Mouse (Mus musculus) CH12.LX (cell line): Measurements from ENCODE around the gene Ubald2. TPM values are rescaled to one million over a fixed set of nuclear protein-coding genes. Genes with fewer than 3 reads are reported as not detected.

Experiments used
- DNase-seq: peaks from one replicate; pipeline ENCODE4 v3.0.0-alpha.2; 2013; ENCODE audit errors: extremely low read depth
- H3K27ac ChIP-seq: 2 replicates; pipeline ENCODE4 v1.5.1; 2012; ENCODE audit warnings: low read depth, mild to moderate bottlenecking, control low read depth, moderate library complexity; ENCODE audit not compliant: insufficient read depth
- H3K27me3 ChIP-seq: replicated peaks from 2 replicates; pipeline ENCODE3; 2012; ENCODE audit warnings: inconsistent platforms
- H3K36me3 ChIP-seq, 2 experiments: replicated peaks in 1 of 2; 2 replicates each; pipeline versions ENCODE3 to v1.6.1; 2012; ENCODE audit warnings: inconsistent platforms in 1 of 2, low read length in 1 of 2, mild to moderate bottlenecking in 1 of 2, mixed read lengths in 1 of 2, moderate library complexity in 1 of 2; ENCODE audit not compliant: control insufficient read depth in 1 of 2, insufficient read depth in 1 of 2
- H3K4me1 ChIP-seq, 2 experiments: 2 replicates each; pipeline ENCODE4 v1.6.1; 2012; ENCODE audit warnings: inconsistent platforms in 1 of 2, moderate library complexity in 1 of 2; ENCODE audit not compliant: insufficient read depth in 2 of 2, control insufficient read depth in 1 of 2
- H3K4me2 ChIP-seq: 2 replicates; pipeline ENCODE4 v1.6.1; 2012; ENCODE audit warnings: low read depth, mild to moderate bottlenecking, control low read depth; ENCODE audit not compliant: poor library complexity, insufficient read depth, severe bottlenecking
- H3K4me3 ChIP-seq, 3 experiments: fragments of 150-350 bp in 1 of 3; sonication (generic) in 1 of 3; replicated peaks in 1 of 3; 2 replicates each; pipeline versions ENCODE3 to v1.5.1; 2011 to 2012; ENCODE audit warnings: low read depth in 2 of 3, low read length in 2 of 3, mild to moderate bottlenecking in 2 of 3, moderate library complexity in 2 of 3, control low read depth in 1 of 3, improper control_type of control experiment in 1 of 3, inconsistent platforms in 1 of 3, mixed read lengths in 1 of 3; ENCODE audit not compliant: poor library complexity in 1 of 3
- H3K79me2 ChIP-seq: replicated peaks from 2 replicates; pipeline ENCODE4 v1.6.1; 2012; ENCODE audit warnings: mild to moderate bottlenecking, moderate library complexity; ENCODE audit not compliant: control insufficient read depth, poor library complexity, insufficient read depth, severe bottlenecking; ENCODE audit errors: extremely low read depth
- H3K9ac ChIP-seq: 2 replicates; pipeline ENCODE4 v1.6.1; 2012; ENCODE audit warnings: low read depth, mild to moderate bottlenecking, control low read depth, moderate library complexity; ENCODE audit not compliant: insufficient read depth
- H3K9me3 ChIP-seq: replicated peaks from 2 replicates; pipeline ENCODE3; 2012; ENCODE audit warnings: low read length, inconsistent platforms, mixed read lengths
- BHLHE40 ChIP-seq: IDR thresholded peaks from 2 replicates; pipeline ENCODE4 v1.6.1; 2011; ENCODE audit warnings: mild to moderate bottlenecking, low read depth, low read length, improper control_type of control experiment
- E2F4 ChIP-seq: IDR thresholded peaks from 2 replicates; pipeline ENCODE4 v1.6.1; 2011; ENCODE audit warnings: low read depth, low read length, improper control_type of control experiment; ENCODE audit not compliant: insufficient replicate concordance
- ELF1 ChIP-seq: IDR thresholded peaks from 2 replicates; pipeline ENCODE4 v1.6.1; 2014; ENCODE audit warnings: low read depth, mild to moderate bottlenecking, inconsistent platforms, low read length, improper control_type of control experiment
- ETS1 ChIP-seq: conservative IDR thresholded peaks from 2 replicates; pipeline ENCODE4 v1.6.1; 2012; ENCODE audit warnings: low read depth, mild to moderate bottlenecking, inconsistent platforms, low read length, improper control_type of control experiment, moderate library complexity
- IRF4 ChIP-seq: IDR thresholded peaks from 2 replicates; pipeline ENCODE4 v1.6.1; 2014; ENCODE audit warnings: low read depth, mild to moderate bottlenecking, inconsistent platforms, low read length, improper control_type of control experiment
- MAFK ChIP-seq: IDR thresholded peaks from 2 replicates; pipeline ENCODE4 v1.6.1; 2011; ENCODE audit warnings: low read length, improper control_type of control experiment; ENCODE audit not compliant: insufficient replicate concordance
- MAX ChIP-seq: IDR thresholded peaks from 2 replicates; pipeline ENCODE4 v1.6.1; 2011; ENCODE audit warnings: low read length, improper control_type of control experiment
- MXI1 ChIP-seq: IDR thresholded peaks from 2 replicates; pipeline ENCODE4 v1.6.1; 2011; ENCODE audit warnings: mild to moderate bottlenecking, low read depth, low read length, improper control_type of control experiment
- MYC ChIP-seq: IDR thresholded peaks from 2 replicates; pipeline ENCODE4 v1.6.1; 2011; ENCODE audit warnings: low read depth, mild to moderate bottlenecking, improper control_type of control experiment, low read length
- NELFE ChIP-seq: IDR thresholded peaks from 2 replicates; pipeline ENCODE4 v1.6.1; 2011; ENCODE audit warnings: low read depth, low read length, improper control_type of control experiment
- NRF1 ChIP-seq: IDR thresholded peaks from 2 replicates; pipeline ENCODE4 v1.6.1; 2014; ENCODE audit warnings: low read depth, mild to moderate bottlenecking, inconsistent platforms, low read length, improper control_type of control experiment, moderate library complexity
- POLR2AphosphoS2 ChIP-seq: IDR thresholded peaks from 2 replicates; pipeline ENCODE4 v1.6.1; 2011; ENCODE audit warnings: low read depth, low read length, improper control_type of control experiment
- RCOR1 ChIP-seq: conservative IDR thresholded peaks from 2 replicates; pipeline ENCODE4 v1.6.1; 2012; ENCODE audit warnings: low read depth, mild to moderate bottlenecking, inconsistent platforms, low read length, improper control_type of control experiment
- SMC3 ChIP-seq: IDR thresholded peaks from 2 replicates; pipeline ENCODE4 v1.6.1; 2011; ENCODE audit warnings: low read depth, low read length, improper control_type of control experiment
- USF1 ChIP-seq: IDR thresholded peaks from 2 replicates; pipeline ENCODE4 v1.6.1; 2014; ENCODE audit warnings: low read depth, mild to moderate bottlenecking, inconsistent platforms, low read length, improper control_type of control experiment
- USF2 ChIP-seq: conservative IDR thresholded peaks from 2 replicates; pipeline ENCODE4 v1.6.1; 2011; ENCODE audit warnings: low read depth, low read length, improper control_type of control experiment
- ZKSCAN1 ChIP-seq: IDR thresholded peaks from 2 replicates; pipeline ENCODE4 v1.6.1; 2012; ENCODE audit warnings: low read depth, inconsistent platforms, low read length, improper control_type of control experiment, borderline replicate concordance
- ZMIZ1 ChIP-seq: IDR thresholded peaks from 2 replicates; pipeline ENCODE4 v1.6.1; 2012; ENCODE audit warnings: low read depth, mild to moderate bottlenecking, inconsistent platforms, low read length, improper control_type of control experiment
- dilution Hi-C: fragments of 300-500 bp; cut with MboI; formaldehyde crosslinking; loops from 2 replicates; pipeline ENCODE4 v1.14.3; 2020; ENCODE audit warnings: low sequenced_read_pairs; ENCODE audit not compliant: extremely low pct_unique_long_range_greater_than_20kb, extremely low pct_ligation_motif_present
- in situ Hi-C: fragments of 300-500 bp; cut with MboI; formaldehyde crosslinking; loops from 3 replicates; pipeline ENCODE4 v1.14.3; 2019; ENCODE audit warnings: low sequenced_read_pairs, low pct_ligation_motif_present, low pct_unique_long_range_greater_than_20kb, mixed read lengths
- polyA plus RNA-seq: library from polyadenylated mRNA; unstranded; fragments of >175 nt; gene quantifications from 2 replicates; pipeline ENCODE4 v1.2.1, GENCODE M21; 2012; ENCODE audit warnings: low read depth; ENCODE audit not compliant: insufficient read length
- total RNA-seq, 2 experiments: library from RNA; depleted of rRNA; stranded (reverse); fragments of 300-350 nt in 1 of 2; fragments of >200 nt in 1 of 2; gene quantifications; 2 replicates each; pipeline ENCODE4 v1.2.3; 2012 to 2014

The Ubald2 gene
- total and polyA plus RNA-seq, 3 experiments, result 228 to 436 (median 336) TPM

- Histone ChIP-seq H3K27ac (no peak overlapping the region), H3K27me3 (no peaks in the 10 kb centered on the region), H3K36me3 (peaks cover 89 to 98% of the 10 kb centered on the region in 2 experiments), H3K4me1 (no peaks in the 10 kb centered on the region), H3K79me2 (no peaks in the 10 kb centered on the region), H3K9me3 (no peaks in the 10 kb centered on the region), H3K4me2 (no peak overlapping the region), H3K4me3 (no peak overlapping the region), H3K9ac (no peak overlapping the region)
- dilution Hi-C loops (no loop called here), in situ Hi-C loops (no loop called here)
- no peak for DNase-seq
- no peak for TF ChIP-seq ETS1
- no peak for TF ChIP-seq E2F4
- TF ChIP-seq BHLHE40, result no peak
Observed at GRCm38 (mm10) chr11:116477160-116477759, 43.4 kb downstream of the Ubald2 start.

- Histone ChIP-seq H3K27me3 (no peaks in the 10 kb centered on the region), H3K36me3 (peaks cover 85 to 94% of the 10 kb centered on the region in 2 experiments), H3K4me3 (no peak overlapping the region), H3K9me3 (no peaks in the 10 kb centered on the region), H3K27ac (no peak overlapping the region), H3K9ac (no peak overlapping the region), H3K4me2 (no peak overlapping the region), H3K79me2 (no peaks in the 10 kb centered on the region), H3K4me1 (no peaks in the 10 kb centered on the region)
- in situ Hi-C loops, result no loop called here
- no peak for TF ChIP-seq NRF1
- TF ChIP-seq IRF4, result no peak
- no peak for TF ChIP-seq NELFE
- no peak for TF ChIP-seq MAFK
- TF ChIP-seq USF1, result no peak
- TF ChIP-seq MXI1, result no peak
- no peak for TF ChIP-seq ELF1
- TF ChIP-seq MYC, result no peak
- TF ChIP-seq BHLHE40, result no peak
- no peak for TF ChIP-seq SMC3
- TF ChIP-seq ZKSCAN1, result no peak
- DNase-seq, result no peak
- dilution Hi-C loops, result no loop called here
Observed at GRCm38 (mm10) chr11:116478978-116479377, 45.1 kb downstream of the Ubald2 start.

- TF ChIP-seq SMC3 (no peak), ZMIZ1 (no peak), POLR2AphosphoS2 (no peak), MYC (no peak), RCOR1 (no peak), MAX (no peak), NELFE (no peak), ELF1 (no peak), USF2 (no peak)
- no peaks in the 10 kb centered on the region for H3K4me1 ChIP-seq
- H3K9me3 ChIP-seq, result no peaks in the 10 kb centered on the region
- no peak overlapping the region for H3K4me2 ChIP-seq
- in situ Hi-C loops, result no loop called here
- no peak overlapping the region for H3K9ac ChIP-seq
- no peaks in the 10 kb centered on the region for H3K79me2 ChIP-seq
- dilution Hi-C loops, result no loop called here
- DNase-seq, result no peak
- peaks cover 88 to 95% of the 10 kb centered on the region in 2 experiments for H3K36me3 ChIP-seq
- H3K27ac ChIP-seq, result no peak overlapping the region
- H3K4me3 ChIP-seq, result no peak overlapping the region
- H3K27me3 ChIP-seq, result no peaks in the 10 kb centered on the region
Observed at GRCm38 (mm10) chr11:116479832-116480231, 45.9 kb downstream of the Ubald2 start.
